Mouse (Mus musculus): ENCODE data around the gene Tgfbr3l. TPM values are rescaled to one million over a fixed set of nuclear protein-coding genes. Genes with fewer than 3 reads are reported as not detected.

Tgfbr3l gene
- total and polyA plus RNA-seq, 2 experiments = 4.2 to 35.1 TPM

DNA sequence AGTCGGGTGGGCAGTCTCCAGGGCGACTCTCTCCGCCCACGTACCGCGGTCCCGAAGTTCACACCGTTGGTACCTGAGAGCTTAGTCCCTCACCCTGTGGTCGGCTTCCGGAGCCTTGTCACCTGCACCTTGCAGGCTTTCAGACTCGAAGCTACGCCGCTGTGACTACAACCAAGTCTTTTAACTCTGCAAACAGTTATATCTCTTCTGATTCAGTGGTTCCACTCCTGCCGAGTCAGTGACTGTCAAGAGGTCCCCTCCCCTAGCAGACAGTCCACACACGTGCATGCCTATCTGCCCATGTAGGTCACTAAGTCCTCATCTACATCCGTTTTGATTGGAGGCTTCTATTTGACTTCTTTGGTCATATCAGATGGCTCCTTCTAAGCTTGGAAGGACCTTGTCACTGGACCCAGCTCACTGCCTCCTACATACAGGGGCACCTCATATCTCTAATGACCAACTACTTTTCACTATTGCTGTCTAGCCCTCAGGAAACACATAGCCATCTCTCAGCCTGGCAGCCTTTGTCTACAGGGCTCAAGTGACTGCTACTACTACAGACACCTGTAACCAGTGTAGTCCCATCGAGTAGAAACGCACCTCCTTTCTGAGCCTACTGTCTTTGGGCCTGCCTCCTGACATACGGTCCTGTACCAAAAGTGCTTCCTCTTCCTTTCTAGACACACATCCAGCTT lies 8.7 kb upstream of the Tgfbr3l start:
- TF ChIP-seq CTCF (IDR thresholded peaks at IDR 0.05; ENCODE audit: low read depth, low read length) (no peak), POLR2A (IDR thresholded peaks at IDR 0.05; ENCODE audit: extremely low read depth, insufficient read depth, low read length) (no peak)
- H3K27ac ChIP-seq (replicated peaks; ENCODE audit: insufficient read depth, low read depth, low read length) = peak overlapping the region; percentile 48
- H3K79me2 ChIP-seq (ENCODE audit: control insufficient read depth, insufficient read depth, low read length) = peaks cover 12% of the 10 kb centered on the region; the same call in 1 of the 2 replicates
- peak overlapping the region; percentile 43 for H3K9ac ChIP-seq (ENCODE audit: low read depth, low read length)
- WGBS = 4% methylated on average over 19 of the region's 19 CpGs
- no peaks in the 10 kb centered on the region for H3K27me3 ChIP-seq (ENCODE audit: control insufficient read depth, insufficient read depth, low read length)
- H3K4me1 ChIP-seq (ENCODE audit: control insufficient read depth, insufficient read depth, low read length) = peaks cover 10% of the 10 kb centered on the region
- DNase-seq (ENCODE audit: extremely low read depth, low read depth, low spot score) = peak; percentile 71
- H3K36me3 ChIP-seq (ENCODE audit: control insufficient read depth, insufficient read depth, low read length) = peaks cover 9% of the 10 kb centered on the region
- peak overlapping the region; percentile 78 for H3K4me3 ChIP-seq (ENCODE audit: insufficient read depth, low read depth, low read length)

DNA sequence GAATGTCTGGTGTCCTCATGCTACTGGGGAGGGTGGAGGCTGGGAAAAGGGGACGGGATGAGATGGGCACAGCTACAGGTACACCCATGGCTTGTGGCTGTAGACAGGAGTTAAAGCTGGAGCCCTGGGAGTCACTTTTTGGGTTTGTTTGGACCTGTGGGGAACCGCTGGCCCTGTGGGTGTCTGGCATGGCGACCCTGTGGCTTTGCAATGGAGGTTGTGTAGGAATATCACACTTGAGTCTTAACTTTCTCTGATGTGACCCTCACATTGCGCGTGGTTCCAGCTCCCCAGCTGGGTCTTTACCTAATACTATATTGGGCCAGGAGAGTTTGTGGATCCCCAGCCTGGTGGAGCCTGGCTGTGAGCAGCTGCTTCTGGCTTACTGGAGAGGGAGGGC lies 3.0 kb upstream of the Tgfbr3l start:
- 96% methylated on average over 5 of the region's 5 CpGs for WGBS
- Histone ChIP-seq H3K79me2 (ENCODE audit: control insufficient read depth, insufficient read depth, low read length) (peaks cover 6% of the 10 kb centered on the region; the same call in 1 of the 2 replicates), H3K36me3 (ENCODE audit: control insufficient read depth, insufficient read depth, low read length) (peaks cover 13% of the 10 kb centered on the region), H3K9ac (ENCODE audit: low read depth, low read length) (no peak overlapping the region), H3K4me1 (ENCODE audit: control insufficient read depth, insufficient read depth, low read length) (peaks cover under 1% of the 10 kb centered on the region), H3K27ac (replicated peaks; ENCODE audit: insufficient read depth, low read depth, low read length) (no peak overlapping the region), H3K4me3 (ENCODE audit: insufficient read depth, low read depth, low read length) (no peak overlapping the region), H3K27me3 (ENCODE audit: control insufficient read depth, insufficient read depth, low read length) (no peaks in the 10 kb centered on the region)
- TF ChIP-seq CTCF (IDR thresholded peaks at IDR 0.05; ENCODE audit: low read depth, low read length) = no peak
- TF ChIP-seq POLR2A (IDR thresholded peaks at IDR 0.05; ENCODE audit: extremely low read depth, insufficient read depth, low read length) = no peak
- DNase-seq (ENCODE audit: extremely low read depth, low read depth, low spot score) = no peak

- Histone ChIP-seq H3K4me3 (ENCODE audit: insufficient read depth, low read depth, low read length) (no peak overlapping the region), H3K27me3 (ENCODE audit: control insufficient read depth, insufficient read depth, low read length) (no peaks in the 10 kb centered on the region), H3K79me2 (ENCODE audit: control insufficient read depth, insufficient read depth, low read length) (no peaks in the 10 kb centered on the region), H3K36me3 (ENCODE audit: control insufficient read depth, insufficient read depth, low read length) (peaks cover 13% of the 10 kb centered on the region), H3K4me1 (ENCODE audit: control insufficient read depth, insufficient read depth, low read length) (no peaks in the 10 kb centered on the region), H3K27ac (replicated peaks; ENCODE audit: insufficient read depth, low read depth, low read length) (no peak overlapping the region), H3K9ac (ENCODE audit: low read depth, low read length) (no peak overlapping the region)
- WGBS = 88% methylated on average over 13 of the region's 13 CpGs
- DNase-seq (ENCODE audit: extremely low read depth, low read depth, low spot score) = no peak
- TF ChIP-seq POLR2A (IDR thresholded peaks at IDR 0.05; ENCODE audit: extremely low read depth, insufficient read depth, low read length) = no peak
- no peak for TF ChIP-seq CTCF (IDR thresholded peaks at IDR 0.05; ENCODE audit: low read depth, low read length)
These were observed 2.3 kb upstream of the Tgfbr3l start for GRCm38 (mm10) chr8:4245737-4246136.

- TF ChIP-seq POLR2A (IDR thresholded peaks at IDR 0.05; ENCODE audit: extremely low read depth, insufficient read depth, low read length) = no peak
- no peak for TF ChIP-seq CTCF (IDR thresholded peaks at IDR 0.05; ENCODE audit: low read depth, low read length)
- Histone ChIP-seq H3K36me3 (ENCODE audit: control insufficient read depth, insufficient read depth, low read length) (peaks cover 13% of the 10 kb centered on the region), H3K4me3 (ENCODE audit: insufficient read depth, low read depth, low read length) (no peak overlapping the region), H3K27ac (replicated peaks; ENCODE audit: insufficient read depth, low read depth, low read length) (no peak overlapping the region), H3K4me1 (ENCODE audit: control insufficient read depth, insufficient read depth, low read length) (no peaks in the 10 kb centered on the region), H3K79me2 (ENCODE audit: control insufficient read depth, insufficient read depth, low read length) (no peaks in the 10 kb centered on the region), H3K9ac (ENCODE audit: low read depth, low read length) (no peak overlapping the region), H3K27me3 (ENCODE audit: control insufficient read depth, insufficient read depth, low read length) (no peaks in the 10 kb centered on the region)
- 78% methylated on average over 8 of the region's 8 CpGs for WGBS
- DNase-seq (ENCODE audit: extremely low read depth, low read depth, low spot score) = no peak
These were observed 773 bp upstream of the Tgfbr3l start for GRCm38 (mm10) chr8:4247241-4247640.

DNA sequence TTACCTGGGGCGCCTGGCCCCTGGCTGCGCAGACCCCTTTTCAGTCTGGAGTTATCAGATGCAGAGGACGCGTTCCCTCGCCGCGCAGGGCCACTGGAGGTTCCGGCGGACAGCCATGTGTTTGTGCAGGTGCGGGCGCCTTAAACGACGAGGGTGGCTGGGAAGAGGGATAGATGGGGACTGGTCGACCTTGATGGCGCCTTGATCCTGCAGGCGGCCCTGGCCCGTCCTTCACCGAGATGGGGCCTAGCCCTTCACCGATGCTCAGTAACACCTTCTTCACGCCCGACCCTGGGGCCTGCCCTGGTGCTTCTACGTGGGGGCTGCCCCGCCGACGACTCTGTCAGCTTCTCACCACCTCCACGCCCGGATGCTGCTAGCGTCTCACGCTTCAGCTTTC lies 1.2 kb downstream of the Tgfbr3l start:
- 72% methylated on average over 29 of the region's 29 CpGs for WGBS
- no peak for TF ChIP-seq CTCF (IDR thresholded peaks at IDR 0.05; ENCODE audit: low read depth, low read length)
- TF ChIP-seq POLR2A (IDR thresholded peaks at IDR 0.05; ENCODE audit: extremely low read depth, insufficient read depth, low read length) = no peak
- Histone ChIP-seq H3K27me3 (ENCODE audit: control insufficient read depth, insufficient read depth, low read length) (no peaks in the 10 kb centered on the region), H3K36me3 (ENCODE audit: control insufficient read depth, insufficient read depth, low read length) (peaks cover 5% of the 10 kb centered on the region; the same call in 1 of the 2 replicates), H3K27ac (replicated peaks; ENCODE audit: insufficient read depth, low read depth, low read length) (no peak overlapping the region), H3K4me1 (ENCODE audit: control insufficient read depth, insufficient read depth, low read length) (peaks cover 5% of the 10 kb centered on the region), H3K79me2 (ENCODE audit: control insufficient read depth, insufficient read depth, low read length) (no peaks in the 10 kb centered on the region), H3K4me3 (ENCODE audit: insufficient read depth, low read depth, low read length) (no peak overlapping the region), H3K9ac (ENCODE audit: low read depth, low read length) (no peak overlapping the region)
- no peak for DNase-seq (ENCODE audit: extremely low read depth, low read depth, low spot score)

GRCm38 (mm10) chr8:4250306-4250970 lies 2.4 kb downstream of the Tgfbr3l start:
- peak; percentile 49 for DNase-seq (ENCODE audit: extremely low read depth, low read depth, low spot score)
- no peak overlapping the region for H3K4me3 ChIP-seq (ENCODE audit: insufficient read depth, low read depth, low read length)
- H3K79me2 ChIP-seq (ENCODE audit: control insufficient read depth, insufficient read depth, low read length) = no peaks in the 10 kb centered on the region
- H3K9ac ChIP-seq (ENCODE audit: low read depth, low read length) = no peak overlapping the region
- H3K27ac ChIP-seq (replicated peaks; ENCODE audit: insufficient read depth, low read depth, low read length) = no peak overlapping the region
- peaks cover 6% of the 10 kb centered on the region for H3K4me1 ChIP-seq (ENCODE audit: control insufficient read depth, insufficient read depth, low read length)
- no peaks in the 10 kb centered on the region for H3K27me3 ChIP-seq (ENCODE audit: control insufficient read depth, insufficient read depth, low read length)
- peaks cover 3% of the 10 kb centered on the region; the same call in 1 of the 2 replicates for H3K36me3 ChIP-seq (ENCODE audit: control insufficient read depth, insufficient read depth, low read length)
- TF ChIP-seq CTCF (IDR thresholded peaks at IDR 0.05; ENCODE audit: low read depth, low read length) = peak; percentile 91
- TF ChIP-seq POLR2A (IDR thresholded peaks at IDR 0.05; ENCODE audit: extremely low read depth, insufficient read depth, low read length) = no peak
- WGBS = 46% methylated on average over 26 of the region's 26 CpGs

Data from liver, adult 2 months (tissue).